Mouse (Mus musculus): ENCODE results near the gene Flad1. TPM values are rescaled to one million over a fixed set of nuclear protein-coding genes. Genes with fewer than 3 reads are reported as not detected.
"Not testable (repeated sequence)": the region's sequence is repeated elsewhere in the genome, so short reads cannot be mapped to it uniquely, and the experiment has no call there.

Flad1 gene
- polyA plus RNA-seq, 1 experiment from 2014 or later, result 25.0 TPM

DNA sequence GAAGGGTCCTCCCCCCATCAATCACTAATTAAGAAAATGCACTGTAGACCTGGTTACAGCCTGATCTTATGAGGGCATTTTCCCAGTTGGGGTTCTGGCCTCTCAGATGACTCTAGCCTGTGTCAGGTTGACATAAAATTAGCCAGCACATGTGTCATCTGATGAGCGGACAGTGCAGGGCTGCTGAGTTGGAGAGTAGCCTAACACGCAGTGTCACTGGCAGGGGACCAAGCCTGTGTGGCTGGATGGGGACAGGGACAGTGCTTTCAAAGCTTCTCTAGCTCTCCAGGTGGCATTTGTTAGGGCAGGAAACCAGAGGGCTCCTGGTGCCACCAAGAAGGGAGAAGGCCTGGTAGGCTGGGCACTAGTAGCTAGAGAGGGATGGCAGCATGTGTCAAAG lies 29.0 kb upstream of the Flad1 start:
- no peak for ATAC-seq (ENCODE audit: insufficient number of reproducible peaks, insufficient read depth, low FRiP score, low TSS enrichment, low read depth)
- no peak overlapping the region for H3K9ac ChIP-seq (replicated peaks)
- H3K27me3 ChIP-seq, result no peaks in the 10 kb centered on the region
- peaks cover 12% of the 10 kb centered on the region for H3K4me1 ChIP-seq (replicated peaks)
- H3K4me2 ChIP-seq, result no peak overlapping the region
- WGBS, result 90% methylated on average over 2 of the region's 2 CpGs
- no peak overlapping the region for H3K27ac ChIP-seq
- peaks cover 38% of the 10 kb centered on the region for H3K36me3 ChIP-seq
- no peaks in the 10 kb centered on the region for H3K9me3 ChIP-seq
- H3K4me3 ChIP-seq (replicated peaks), result no peak overlapping the region

DNA sequence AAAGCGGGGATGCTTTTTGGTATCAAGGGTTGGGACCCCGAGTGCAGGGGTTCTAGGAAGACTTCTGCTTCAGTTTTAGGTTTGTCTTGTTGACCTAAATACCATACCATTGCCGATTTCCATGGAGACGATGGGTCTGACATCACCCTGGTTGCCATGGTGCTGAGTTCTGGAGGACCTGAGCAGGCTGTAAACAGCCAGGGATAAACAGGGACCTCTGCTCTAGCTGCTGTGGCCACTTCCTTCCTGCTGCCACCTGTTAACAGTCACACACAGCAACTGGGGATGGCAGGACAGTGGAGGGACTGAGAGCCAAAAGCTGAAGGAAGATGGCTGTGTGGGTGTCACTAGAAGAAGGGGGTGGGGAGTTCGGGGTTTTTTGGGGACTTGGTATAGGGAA lies 25.6 kb upstream of the Flad1 start:
- WGBS, result 42% methylated on average over 5 of the region's 5 CpGs
- no peak for ATAC-seq (ENCODE audit: insufficient number of reproducible peaks, insufficient read depth, low FRiP score, low TSS enrichment, low read depth)

DNA sequence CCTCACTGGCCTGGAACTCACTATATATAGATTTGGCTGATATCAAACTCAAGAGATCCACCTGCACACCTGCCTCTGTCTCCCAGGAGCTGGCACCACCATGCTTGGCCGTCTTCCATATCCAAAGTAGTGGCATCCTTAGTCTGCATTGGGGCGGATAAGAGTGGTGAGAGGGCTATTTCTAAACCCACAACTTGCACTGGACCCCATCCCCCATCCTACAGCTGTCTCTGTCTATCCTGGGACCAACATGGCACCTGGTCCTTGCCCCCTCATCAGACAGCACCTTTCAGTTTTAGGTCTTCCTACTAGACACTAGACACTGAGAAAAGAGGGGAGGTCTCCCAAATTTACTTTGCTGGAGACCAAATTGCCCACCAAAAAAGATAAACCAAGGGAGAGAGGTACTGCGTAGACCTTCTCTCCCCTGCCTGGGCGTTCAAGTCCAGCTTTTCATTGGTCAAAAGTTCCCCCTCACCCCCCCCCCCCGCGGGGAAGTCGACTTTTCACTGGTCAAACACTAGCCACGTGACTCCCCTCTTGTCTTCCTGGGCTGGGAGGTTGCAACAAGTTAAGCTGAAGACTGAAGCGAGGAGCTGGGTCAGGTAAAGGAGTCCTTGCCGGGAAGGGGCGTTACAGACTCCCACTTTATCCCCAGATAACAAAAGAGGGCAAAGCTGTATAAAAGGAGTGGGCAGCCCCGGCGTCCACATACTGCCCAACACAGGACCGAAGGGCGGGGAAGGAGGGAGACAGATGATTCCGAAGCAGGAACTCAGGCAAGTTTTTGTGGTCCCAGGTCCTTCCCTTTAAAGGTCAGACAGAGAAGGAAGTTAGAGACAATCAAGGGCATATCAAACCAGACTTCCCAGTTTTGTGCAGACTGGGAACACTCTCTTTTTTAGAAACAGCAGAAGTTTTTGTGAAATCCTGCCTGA lies 24.8 kb upstream of the Flad1 start, which contains the start of gene Pbxip1:
Pbxip1 (plus strand) TSS at position 531 of the 938 bp plus-strand sequence.
- Histone ChIP-seq H3K27me3 (no peaks in the 10 kb centered on the region), H3K4me3 (replicated peaks) (peak within 1 kb of the TSS; percentile 55), H3K4me1 (replicated peaks) (peaks cover 16% of the 10 kb centered on the region), H3K36me3 (peaks cover 41% of the 10 kb centered on the region), H3K4me2 (peak within 1 kb of the TSS; percentile 70), H3K27ac (peak within 1 kb of the TSS; percentile 78), H3K9me3 (no peaks in the 10 kb centered on the region), H3K9ac (replicated peaks) (peak within 1 kb of the TSS; percentile 72)
- peak; percentile 57 for ATAC-seq (ENCODE audit: insufficient number of reproducible peaks, insufficient read depth, low FRiP score, low TSS enrichment, low read depth)
- 3% methylated on average over 16 of the region's 16 CpGs for WGBS

More for the DNA sequence above, 25.6 kb upstream of the Flad1 start:
- Histone ChIP-seq H3K27me3 (no peaks in the 10 kb centered on the region), H3K4me3 (replicated peaks) (peak overlapping the region; percentile 55), H3K4me2 (peak overlapping the region; percentile 70), H3K27ac (peak overlapping the region; percentile 78), H3K36me3 (peaks cover 35% of the 10 kb centered on the region), H3K9ac (replicated peaks) (peak overlapping the region; percentile 72), H3K9me3 (no peaks in the 10 kb centered on the region), H3K4me1 (replicated peaks) (peaks cover 12% of the 10 kb centered on the region)

DNA sequence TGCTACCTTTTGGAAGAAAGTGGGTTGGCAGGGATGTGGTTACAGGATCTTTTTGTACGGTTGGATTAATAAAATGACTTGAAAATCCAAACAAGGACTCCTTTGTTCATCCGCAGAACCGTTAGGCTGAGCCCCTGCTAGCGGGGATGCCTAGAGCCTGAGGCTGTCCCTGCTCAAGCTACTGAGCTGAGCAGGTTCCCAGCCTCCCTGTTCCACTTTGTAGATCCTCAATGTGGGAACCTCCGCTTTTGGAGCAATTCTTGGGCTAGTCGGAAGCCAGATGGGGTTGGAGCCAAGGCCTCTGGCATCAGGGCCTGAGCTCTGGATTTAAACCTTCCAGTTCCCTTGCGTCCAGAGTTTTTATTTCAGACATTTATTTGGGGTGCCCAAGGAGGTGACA lies 23.4 kb upstream of the Flad1 start:
- no peak overlapping the region for H3K4me3 ChIP-seq (replicated peaks)
- peaks cover 33% of the 10 kb centered on the region for H3K36me3 ChIP-seq
- H3K9me3 ChIP-seq, result no peaks in the 10 kb centered on the region
- H3K4me1 ChIP-seq (replicated peaks), result peaks cover 22% of the 10 kb centered on the region
- no peaks in the 10 kb centered on the region for H3K27me3 ChIP-seq
- peak overlapping the region; percentile 26 for H3K27ac ChIP-seq
- ATAC-seq (ENCODE audit: insufficient number of reproducible peaks, insufficient read depth, low FRiP score, low TSS enrichment, low read depth), result no peak
- WGBS, result 77% methylated on average over 7 of the region's 7 CpGs
- no peak overlapping the region for H3K4me2 ChIP-seq
- H3K9ac ChIP-seq (replicated peaks), result no peak overlapping the region

DNA sequence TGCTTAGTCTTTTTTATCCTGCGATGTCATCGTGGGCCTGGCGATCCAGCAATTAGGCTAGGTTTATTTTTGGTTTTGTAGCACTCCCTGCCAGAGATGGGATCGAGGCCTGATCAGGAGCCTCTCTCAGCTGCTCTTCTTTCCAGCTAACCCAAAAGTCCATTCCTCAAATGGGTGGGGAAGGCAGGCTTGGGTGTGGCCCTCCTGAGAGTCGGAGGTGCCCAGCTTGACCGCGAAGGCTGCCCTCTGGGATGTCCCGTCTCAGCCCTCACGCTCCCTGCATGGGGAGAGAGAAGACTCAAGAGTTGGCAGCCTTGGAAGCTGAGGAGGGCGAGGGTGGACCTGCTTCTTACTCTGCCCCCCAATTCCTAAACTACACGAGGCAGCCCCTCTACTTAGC lies 22.9 kb upstream of the Flad1 start:
- ATAC-seq (ENCODE audit: insufficient number of reproducible peaks, insufficient read depth, low FRiP score, low TSS enrichment, low read depth), result no peak
- Histone ChIP-seq H3K27me3 (no peaks in the 10 kb centered on the region), H3K36me3 (peaks cover 31% of the 10 kb centered on the region), H3K4me2 (no peak overlapping the region), H3K4me3 (replicated peaks) (no peak overlapping the region), H3K4me1 (replicated peaks) (peaks cover 22% of the 10 kb centered on the region), H3K9me3 (no peaks in the 10 kb centered on the region), H3K9ac (replicated peaks) (no peak overlapping the region), H3K27ac (peak overlapping the region; percentile 26)
- 83% methylated on average over 11 of the region's 11 CpGs for WGBS

DNA sequence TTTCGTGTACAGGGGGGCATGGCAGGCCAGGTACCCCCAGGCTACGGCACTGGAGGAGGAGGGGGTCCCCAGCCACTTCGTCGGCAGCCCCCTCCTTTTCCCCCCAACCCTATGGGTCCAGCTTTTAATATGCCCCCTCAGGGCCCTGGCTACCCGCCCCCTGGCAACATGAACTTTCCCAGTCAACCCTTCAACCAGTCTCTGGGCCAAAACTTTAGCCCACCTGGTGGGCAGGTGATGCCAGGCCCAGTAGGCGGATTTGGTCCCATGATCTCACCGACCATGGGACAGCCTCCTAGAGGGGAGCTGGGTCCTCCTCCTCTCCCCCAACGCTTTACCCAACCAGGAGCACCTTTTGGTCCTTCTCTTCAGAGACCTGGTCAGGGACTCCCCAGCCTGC lies 20.9 kb upstream of the Flad1 start:
- H3K4me3 ChIP-seq (replicated peaks), result no peak overlapping the region
- ATAC-seq (ENCODE audit: insufficient number of reproducible peaks, insufficient read depth, low FRiP score, low TSS enrichment, low read depth), result no peak
- peaks cover 38% of the 10 kb centered on the region for H3K36me3 ChIP-seq
- WGBS, result 95% methylated on average over 8 of the region's 8 CpGs
- H3K4me1 ChIP-seq (replicated peaks), result peaks cover 19% of the 10 kb centered on the region
- H3K27ac ChIP-seq, result no peak overlapping the region
- no peak overlapping the region for H3K9ac ChIP-seq (replicated peaks)
- H3K27me3 ChIP-seq, result no peaks in the 10 kb centered on the region
- no peak overlapping the region for H3K4me2 ChIP-seq
- no peaks in the 10 kb centered on the region for H3K9me3 ChIP-seq

DNA sequence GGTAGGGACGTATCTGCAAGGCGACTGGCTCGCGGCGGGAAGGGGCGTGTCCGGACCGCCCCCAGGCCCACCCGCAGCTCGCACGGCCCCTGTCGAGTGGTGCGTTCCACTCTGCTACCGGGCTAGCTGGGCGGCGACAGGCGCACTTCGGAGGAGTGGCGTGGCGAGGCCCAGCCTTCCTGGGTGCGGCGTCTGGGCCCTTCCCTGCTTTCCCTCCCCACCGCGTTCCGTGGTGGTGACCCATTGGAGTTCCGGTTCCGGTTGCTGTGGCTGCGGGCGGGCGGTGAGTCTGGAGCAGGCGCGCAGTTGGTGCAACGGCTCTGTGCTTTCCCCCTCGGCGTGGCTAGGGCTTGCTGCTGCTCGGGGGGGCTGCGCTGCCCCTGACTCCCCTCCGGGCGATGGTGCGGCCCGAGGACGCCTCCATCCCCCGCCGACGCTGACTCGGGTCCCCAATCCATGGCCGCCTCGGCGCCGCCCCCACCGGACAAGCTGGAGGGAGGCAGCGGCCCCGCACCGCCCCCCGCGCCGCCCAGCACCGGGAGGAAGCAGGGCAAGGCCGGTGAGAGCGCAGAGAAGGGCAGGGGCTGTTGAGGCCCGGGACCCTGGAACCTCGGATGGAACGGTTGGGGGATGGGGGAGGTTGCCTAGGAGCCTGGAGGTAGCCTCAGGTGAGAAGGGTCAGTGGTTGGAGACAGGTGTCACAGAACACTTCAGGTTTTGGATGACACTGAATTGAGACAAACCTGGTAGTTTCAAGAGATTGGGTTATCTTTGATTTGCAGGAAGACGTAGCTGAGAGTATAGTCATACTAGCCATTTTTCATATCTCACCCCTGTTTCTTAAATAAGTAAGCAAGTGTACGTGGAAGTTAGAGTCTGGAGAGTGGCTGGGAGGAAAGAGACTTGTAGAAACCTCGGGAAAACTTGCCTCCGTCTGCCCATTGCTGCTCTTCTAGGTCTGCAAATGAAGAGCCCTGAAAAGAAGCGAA lies 18.8 kb upstream of the Flad1 start, which contains the start of gene Pygo2:
Pygo2 (plus strand) TSS at position 44 of the 989 bp plus-strand sequence.
- Histone ChIP-seq H3K4me3 (replicated peaks) (peak within 1 kb of the TSS; percentile 64), H3K9ac (replicated peaks) (peak within 1 kb of the TSS; percentile 85), H3K36me3 (peaks cover 59% of the 10 kb centered on the region), H3K27me3 (no peaks in the 10 kb centered on the region), H3K4me1 (replicated peaks) (peaks cover 10% of the 10 kb centered on the region), H3K27ac (peak within 1 kb of the TSS; percentile 85), H3K9me3 (no peaks in the 10 kb centered on the region), H3K4me2 (peak within 1 kb of the TSS; percentile 75)
- 2% methylated on average over 68 of the region's 68 CpGs for WGBS
- ATAC-seq (ENCODE audit: insufficient number of reproducible peaks, insufficient read depth, low FRiP score, low TSS enrichment, low read depth), result peak; percentile 97

DNA sequence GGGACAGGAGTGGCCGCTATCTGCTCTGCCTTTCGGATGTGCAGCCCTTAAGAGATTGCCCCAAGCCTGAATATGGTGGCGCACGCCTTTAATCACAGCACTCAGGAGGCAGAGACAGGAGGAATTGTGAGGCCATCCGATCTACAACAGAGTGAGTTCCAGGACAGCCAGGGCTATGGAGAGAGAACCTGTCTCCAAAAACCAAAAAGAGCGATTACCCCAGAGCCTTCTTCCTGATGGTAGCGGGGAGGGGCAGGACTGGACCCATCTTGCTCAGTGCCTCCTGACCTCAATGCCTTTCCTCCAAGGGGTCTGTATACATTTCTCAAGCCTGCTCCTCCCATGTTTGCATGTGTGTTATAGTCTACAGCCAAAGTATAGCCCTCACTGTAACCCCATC lies 17.4 kb upstream of the Flad1 start:
- not testable (repeated sequence) for H3K27ac ChIP-seq; H3K9ac ChIP-seq (replicated peaks); ATAC-seq (ENCODE audit: insufficient number of reproducible peaks, insufficient read depth, low FRiP score, low TSS enrichment, low read depth); H3K9me3 ChIP-seq; H3K4me3 ChIP-seq (replicated peaks); H3K27me3 ChIP-seq; H3K4me2 ChIP-seq
- Histone ChIP-seq H3K36me3 (peaks cover 66% of the 10 kb centered on the region), H3K4me1 (replicated peaks) (peaks cover 10% of the 10 kb centered on the region)
- WGBS, result 92% methylated on average over 7 of the region's 7 CpGs

DNA sequence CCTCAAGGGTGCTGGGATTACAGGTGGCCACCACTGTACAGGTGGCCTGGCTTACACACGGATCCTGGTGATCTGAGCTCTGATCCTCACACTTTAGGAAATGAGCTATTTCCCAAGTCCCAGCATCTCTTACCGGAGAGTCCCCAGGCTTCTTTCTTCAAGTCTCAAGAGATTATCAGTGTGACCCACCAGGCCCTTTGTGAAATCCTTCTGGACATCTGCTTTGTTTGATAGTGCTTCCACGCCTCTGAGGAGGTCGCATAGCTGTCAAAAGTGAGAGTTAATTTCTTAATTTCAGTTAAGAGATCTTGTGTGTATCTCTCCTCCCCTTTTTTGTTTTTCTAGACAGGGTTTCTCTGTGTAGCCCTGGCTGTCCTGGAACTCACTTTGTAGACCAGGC lies 14.2 kb upstream of the Flad1 start:
- WGBS, result 91% methylated on average over 4 of the region's 4 CpGs
- Histone ChIP-seq H3K9ac (replicated peaks) (no peak overlapping the region), H3K4me3 (replicated peaks) (no peak overlapping the region), H3K4me1 (replicated peaks) (peaks cover 26% of the 10 kb centered on the region), H3K4me2 (no peak overlapping the region), H3K36me3 (peaks cover 57% of the 10 kb centered on the region), H3K27ac (no peak overlapping the region), H3K9me3 (no peaks in the 10 kb centered on the region), H3K27me3 (no peaks in the 10 kb centered on the region)
- ATAC-seq (ENCODE audit: insufficient number of reproducible peaks, insufficient read depth, low FRiP score, low TSS enrichment, low read depth), result no peak

DNA sequence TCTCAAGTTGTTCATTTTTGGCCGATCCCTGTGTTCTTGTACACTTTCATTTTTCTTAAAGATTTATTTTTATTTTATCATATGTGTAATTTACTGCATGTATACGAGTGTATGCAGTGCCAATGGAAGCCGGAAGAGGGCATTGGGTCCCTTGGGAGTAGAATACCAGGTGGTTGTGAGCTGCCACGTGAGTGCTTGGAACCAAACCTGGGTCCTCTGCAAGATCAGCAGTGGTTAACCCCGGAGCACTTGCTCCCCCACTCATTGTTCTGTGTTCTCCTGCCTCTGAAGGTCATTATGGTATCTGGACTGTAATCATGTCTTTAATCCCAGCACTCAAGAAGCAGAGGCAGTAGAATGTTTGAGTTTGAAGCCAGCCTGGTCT lies 13.5 kb upstream of the Flad1 start:
- no peak overlapping the region for H3K4me3 ChIP-seq (replicated peaks)
- H3K9ac ChIP-seq (replicated peaks), result no peak overlapping the region
- no peaks in the 10 kb centered on the region for H3K27me3 ChIP-seq
- H3K4me1 ChIP-seq (replicated peaks), result peaks cover 31% of the 10 kb centered on the region
- 90% methylated on average over 5 of the region's 5 CpGs for WGBS
- ATAC-seq (ENCODE audit: insufficient number of reproducible peaks, insufficient read depth, low FRiP score, low TSS enrichment, low read depth), result no peak
- H3K9me3 ChIP-seq, result no peaks in the 10 kb centered on the region
- no peak overlapping the region for H3K27ac ChIP-seq
- peaks cover 57% of the 10 kb centered on the region for H3K36me3 ChIP-seq
- no peak overlapping the region for H3K4me2 ChIP-seq
